Mouse (Mus musculus) E14TG2a.4 (cell line): ENCODE results near the gene Hnrnpdl.

ENCODE experiments used
- H3K27me3 ChIP-seq: 2 replicates; pipeline ENCODE4 v1.6.1; 2014; ENCODE audit warnings: low read length, control low read depth; ENCODE audit not compliant: insufficient read depth
- H3K36me3 ChIP-seq: 2 replicates; pipeline ENCODE4 v1.6.1; 2014; ENCODE audit warnings: low read length, control low read depth; ENCODE audit not compliant: insufficient read depth
- H3K4me1 ChIP-seq: replicated peaks from 2 replicates; pipeline ENCODE4 v1.6.1; 2014; ENCODE audit warnings: low read depth, low read length, control low read depth
- H3K4me3 ChIP-seq: replicated peaks from 2 replicates; pipeline ENCODE4 v1.5.1; 2014; ENCODE audit warnings: mild to moderate bottlenecking, low read length
- H3K9me3 ChIP-seq: 2 replicates; pipeline ENCODE4 v1.6.1; 2014; ENCODE audit warnings: low read length, control low read depth
- CTCF ChIP-seq: conservative IDR thresholded peaks from 2 replicates; pipeline ENCODE4 v1.5.1; 2014; ENCODE audit warnings: low read length
- NANOG ChIP-seq: IDR thresholded peaks from 2 replicates; pipeline ENCODE4 v1.6.1; 2014; ENCODE audit warnings: borderline replicate concordance, low read length, mixed read lengths
- POU5F1 ChIP-seq: IDR thresholded peaks from 2 replicates; pipeline ENCODE4 v1.6.1; 2014; ENCODE audit warnings: low read length, borderline replicate concordance

Gene Hnrnpdl

DNA sequence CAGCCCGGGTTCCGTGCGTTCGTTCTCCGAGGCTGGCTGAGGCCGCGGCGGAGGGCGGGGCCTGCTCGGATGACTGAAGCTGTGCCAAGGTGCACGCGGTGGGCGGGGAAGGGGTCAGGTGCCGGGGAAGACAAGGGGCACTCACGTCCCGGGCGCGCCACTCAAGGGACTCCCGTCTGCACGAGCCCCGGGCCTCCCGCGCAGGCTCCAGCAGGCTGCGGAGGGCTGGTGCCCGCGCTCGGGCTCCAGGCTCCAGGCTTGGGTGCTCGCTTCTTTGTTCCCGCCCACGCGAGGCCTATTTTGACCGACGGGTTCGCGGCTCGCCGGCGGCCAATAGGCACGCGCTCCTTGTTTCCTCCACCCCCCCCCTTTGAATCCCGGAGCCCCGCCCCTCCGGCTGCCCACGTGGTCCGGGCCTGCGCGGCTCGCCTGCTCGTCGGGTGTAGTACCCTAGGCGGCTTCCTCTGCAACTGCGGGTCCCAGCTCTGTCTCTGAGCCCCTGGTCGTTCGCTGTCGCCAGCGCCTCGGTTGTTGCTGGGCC, at the start of gene Hnrnpdl, which contains the start of gene Enoph1:
Gene Hnrnpdl, minus strand, starts transcription at position 63 of the 541 bp plus-strand sequence.
Gene Enoph1, plus strand, starts transcription at position 384 of the 541 bp plus-strand sequence.
- Histone ChIP-seq H3K9me3 (no peaks in the 10 kb centered on the region), H3K4me1 (peaks cover 57% of the 10 kb centered on the region), H3K36me3 (peaks cover 48% of the 10 kb centered on the region), H3K27me3 (no peaks in the 10 kb centered on the region), H3K4me3 (peak within 1 kb of the TSS; percentile 98)
- TF ChIP-seq POU5F1 = no peak
- no peak for TF ChIP-seq NANOG
- no peak for TF ChIP-seq CTCF

GRCm38 (mm10) chr5:100085097-100085496, 45.6 kb upstream of the Hnrnpdl start:
- no peak for TF ChIP-seq POU5F1
- TF ChIP-seq CTCF = no peak
- no peak for TF ChIP-seq NANOG
- H3K36me3 ChIP-seq = no peaks in the 10 kb centered on the region
- H3K4me3 ChIP-seq = no peak overlapping the region

GRCm38 (mm10) chr5:100083953-100084562, 44.6 kb upstream of the Hnrnpdl start:
- H3K4me1 ChIP-seq = peaks cover 10% of the 10 kb centered on the region
- no peaks in the 10 kb centered on the region for H3K36me3 ChIP-seq
- H3K27me3 ChIP-seq = peaks cover 15% of the 10 kb centered on the region
- no peaks in the 10 kb centered on the region for H3K9me3 ChIP-seq
- no peak overlapping the region for H3K4me3 ChIP-seq
- TF ChIP-seq POU5F1 (no peak), CTCF (no peak)

More at GRCm38 (mm10) chr5:100085097-100085496, 45.6 kb upstream of the Hnrnpdl start:
- Histone ChIP-seq H3K4me1 (no peaks in the 10 kb centered on the region), H3K9me3 (no peaks in the 10 kb centered on the region), H3K27me3 (peaks cover 11% of the 10 kb centered on the region)

DNA sequence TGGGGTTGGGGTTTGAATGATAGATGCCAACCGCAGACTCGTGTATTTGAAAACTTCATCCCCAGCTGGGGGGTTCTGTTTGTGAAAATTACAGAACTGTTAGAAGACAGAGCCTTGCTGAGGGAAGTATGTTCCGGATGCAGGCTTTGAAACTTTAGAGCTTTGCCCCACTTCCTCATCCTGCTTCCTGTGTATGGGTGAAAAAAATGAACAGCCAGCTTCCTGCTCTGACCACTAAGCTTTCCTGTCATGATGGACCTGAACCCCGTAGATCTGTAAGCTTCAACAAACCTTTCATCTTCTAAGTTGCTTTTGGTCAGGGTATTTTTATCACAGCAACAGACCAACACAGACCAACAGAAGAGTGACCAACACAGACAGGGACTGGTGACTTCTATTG, 42.5 kb upstream of the Hnrnpdl start:
- Histone ChIP-seq H3K4me1 (peaks cover 21% of the 10 kb centered on the region), H3K27me3 (peaks cover 15% of the 10 kb centered on the region), H3K36me3 (no peaks in the 10 kb centered on the region), H3K4me3 (no peak overlapping the region), H3K9me3 (no peaks in the 10 kb centered on the region)
- TF ChIP-seq CTCF = no peak
- no peak for TF ChIP-seq NANOG
- no peak for TF ChIP-seq POU5F1

GRCm38 (mm10) chr5:100079931-100080275, 40.4 kb upstream of the Hnrnpdl start:
- Histone ChIP-seq H3K4me1 (peaks cover 21% of the 10 kb centered on the region), H3K9me3 (no peaks in the 10 kb centered on the region), H3K4me3 (peak overlapping the region; percentile 73; the same call in 1 of the 2 replicates), H3K36me3 (peaks cover 16% of the 10 kb centered on the region), H3K27me3 (peaks cover 15% of the 10 kb centered on the region)
- no peak for TF ChIP-seq NANOG
- TF ChIP-seq CTCF = no peak
- TF ChIP-seq POU5F1 = no peak

DNA sequence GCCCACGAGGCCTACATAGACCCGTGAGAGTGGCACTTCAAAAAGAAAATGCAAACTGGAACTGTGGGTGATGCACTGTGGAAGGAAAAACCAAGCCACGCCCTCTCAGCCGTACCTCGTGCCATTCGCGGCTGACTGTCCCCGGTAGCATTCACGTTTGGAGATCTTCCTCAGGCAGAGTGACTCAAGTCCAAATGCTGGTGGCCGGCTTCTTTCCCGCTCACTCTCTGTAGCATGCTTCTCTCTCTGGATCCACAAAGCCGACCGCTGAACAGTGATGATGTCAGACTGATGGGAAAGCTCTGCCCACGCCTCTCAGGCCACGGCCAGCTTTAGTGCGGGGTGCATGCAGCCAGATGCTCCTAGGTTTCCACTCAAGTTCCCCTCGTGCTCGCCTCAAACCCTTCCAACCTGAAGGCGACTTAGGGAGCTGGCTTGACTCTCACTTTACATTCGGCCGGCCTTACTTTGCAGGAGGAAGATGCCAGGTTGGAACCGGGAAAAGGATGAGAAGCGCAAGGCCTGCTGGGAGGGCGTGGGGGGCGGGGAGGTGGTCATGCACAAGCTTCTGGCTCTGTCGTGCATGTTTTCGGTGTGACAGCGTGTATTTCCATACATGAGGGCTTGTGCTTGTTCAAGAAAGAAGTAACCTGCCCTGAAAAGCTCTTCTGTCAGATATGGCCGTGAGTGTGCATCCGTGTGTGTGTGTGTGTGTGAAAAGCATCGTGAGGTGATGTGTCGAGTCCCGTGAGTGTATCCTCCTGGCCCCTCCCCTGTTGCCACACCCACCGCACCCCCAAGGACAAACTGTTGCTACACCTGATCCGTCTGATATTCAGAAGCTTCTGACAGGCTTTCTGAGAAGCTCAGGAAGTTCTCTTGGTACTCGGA, 39.8 kb upstream of the Hnrnpdl start:
- H3K9me3 ChIP-seq = no peaks in the 10 kb centered on the region
- peaks cover 21% of the 10 kb centered on the region for H3K4me1 ChIP-seq

DNA sequence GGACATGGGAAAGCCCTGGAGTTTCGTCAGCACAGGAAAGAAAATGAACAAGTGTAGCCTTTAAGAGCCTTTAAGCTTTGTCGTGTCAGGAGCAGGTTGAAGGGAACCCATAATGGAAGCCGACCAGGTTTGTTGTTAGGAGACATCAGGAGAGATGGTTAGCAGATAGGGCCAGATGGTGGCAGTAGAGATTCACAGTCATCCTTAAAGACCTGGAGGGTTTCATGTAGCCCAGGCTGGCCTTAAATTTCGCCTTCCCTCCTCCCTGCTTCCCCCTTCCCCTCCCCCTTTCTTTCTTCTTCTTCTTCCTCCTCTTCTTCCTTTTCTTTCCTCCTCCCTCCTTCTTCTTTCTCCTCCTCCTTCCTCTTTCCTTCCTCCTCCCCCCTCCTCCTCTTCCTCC, 35.1 kb upstream of the Hnrnpdl start:
- H3K4me3 ChIP-seq = no peak overlapping the region
- no peaks in the 10 kb centered on the region for H3K9me3 ChIP-seq
- H3K36me3 ChIP-seq = peaks cover 62% of the 10 kb centered on the region
- H3K4me1 ChIP-seq = peaks cover 32% of the 10 kb centered on the region
- no peak for TF ChIP-seq POU5F1
- no peak for TF ChIP-seq NANOG
- TF ChIP-seq CTCF = peak; percentile 18; the same call in 1 of the 2 replicates
- H3K27me3 ChIP-seq = no peaks in the 10 kb centered on the region

More for the DNA sequence above, 39.8 kb upstream of the Hnrnpdl start:
- no peak for TF ChIP-seq NANOG
- TF ChIP-seq CTCF = no peak
- TF ChIP-seq POU5F1 = no peak
- peaks cover 19% of the 10 kb centered on the region for H3K36me3 ChIP-seq
- H3K27me3 ChIP-seq = peaks cover 15% of the 10 kb centered on the region
- H3K4me3 ChIP-seq = peak overlapping the region; percentile 73

DNA sequence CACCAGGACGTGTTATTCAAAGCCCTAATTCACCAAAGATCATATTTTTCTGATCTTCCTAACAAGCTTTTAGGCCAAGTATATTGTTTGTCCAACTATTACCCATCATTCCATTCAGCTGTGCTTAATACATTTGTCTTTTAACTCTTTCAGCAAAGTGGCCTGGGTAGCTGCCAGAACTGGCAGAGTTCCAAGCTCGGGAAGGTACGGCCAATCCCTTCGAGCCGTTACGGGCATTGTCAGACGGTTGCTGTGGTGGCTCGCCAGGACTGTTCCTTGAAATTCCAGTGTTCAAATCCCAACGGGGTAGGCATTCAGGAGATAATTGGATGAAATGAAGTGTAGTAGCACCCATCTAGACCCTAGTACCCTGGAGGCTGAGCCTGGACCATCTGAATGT, 33.1 kb upstream of the Hnrnpdl start:
- Histone ChIP-seq H3K36me3 (peaks cover 82% of the 10 kb centered on the region), H3K27me3 (no peaks in the 10 kb centered on the region), H3K9me3 (no peaks in the 10 kb centered on the region), H3K4me3 (no peak overlapping the region), H3K4me1 (peaks cover 17% of the 10 kb centered on the region)
- no peak for TF ChIP-seq NANOG
- no peak for TF ChIP-seq POU5F1
- no peak for TF ChIP-seq CTCF
